Mouse (Mus musculus): Measurements from ENCODE around the gene Rfx5.
"Not testable (repeated sequence)": the region's sequence is repeated elsewhere in the genome, so short reads cannot be mapped to it uniquely, and the experiment has no call there.

Gene Rfx5

GRCm38 (mm10) chr3:94936147-94936546 lies 17.7 kb upstream of the Rfx5 start:
- not testable (repeated sequence) for DNase-seq

GRCm38 (mm10) chr3:94937194-94937593 lies 16.7 kb upstream of the Rfx5 start:
- not testable (repeated sequence) for DNase-seq

DNA sequence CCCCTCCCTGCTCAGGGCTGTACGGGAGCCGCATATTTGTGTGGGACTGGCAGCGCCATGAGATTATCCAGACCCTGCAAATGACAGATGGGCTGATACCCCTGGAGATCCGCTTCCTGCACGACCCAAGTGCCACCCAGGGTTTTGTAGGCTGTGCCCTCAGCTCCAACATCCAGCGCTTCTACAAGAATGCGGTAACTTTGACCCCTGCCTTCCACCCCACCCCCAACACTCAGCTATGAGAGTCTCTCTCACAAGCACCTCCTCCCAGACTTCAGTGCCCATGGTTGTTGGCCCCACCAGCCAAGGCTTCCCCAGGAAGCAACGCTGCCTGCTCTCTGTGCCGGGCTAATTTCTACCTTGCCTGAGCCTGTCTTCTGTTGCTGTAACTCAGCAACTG lies 13.8 kb upstream of the Rfx5 start:
- peak; percentile 71 to 72 for DNase-seq

- not testable (repeated sequence) for DNase-seq
These were observed 11.5 kb upstream of the Rfx5 start for GRCm38 (mm10) chr3:94942211-94942967.

DNA sequence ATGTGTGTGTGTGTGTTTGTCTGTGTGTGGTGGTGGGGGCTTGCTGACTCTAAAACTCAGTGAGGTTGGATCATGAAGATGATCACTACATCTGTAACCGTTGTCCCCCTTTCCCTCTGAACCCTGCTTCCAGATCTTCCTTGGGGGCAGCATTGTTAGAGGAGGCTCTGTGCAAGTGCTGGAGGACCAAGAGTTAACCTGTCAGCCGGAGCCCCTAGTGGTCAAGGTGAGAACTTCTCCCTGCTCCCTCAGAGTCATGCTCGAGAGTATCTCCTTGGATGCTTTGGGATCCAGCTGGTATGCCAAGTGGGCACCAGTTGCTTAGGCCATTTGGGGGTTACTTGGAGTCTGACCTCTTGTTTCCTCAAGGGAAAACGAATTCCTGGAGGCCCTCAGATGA lies 10.2 kb upstream of the Rfx5 start:
- DNase-seq = peak in 1 of 2 experiments; percentile 55

GRCm38 (mm10) chr3:94948066-94948614 lies 5.7 kb upstream of the Rfx5 start:
- peak in 1 of 2 experiments; percentile 32 for DNase-seq

DNA sequence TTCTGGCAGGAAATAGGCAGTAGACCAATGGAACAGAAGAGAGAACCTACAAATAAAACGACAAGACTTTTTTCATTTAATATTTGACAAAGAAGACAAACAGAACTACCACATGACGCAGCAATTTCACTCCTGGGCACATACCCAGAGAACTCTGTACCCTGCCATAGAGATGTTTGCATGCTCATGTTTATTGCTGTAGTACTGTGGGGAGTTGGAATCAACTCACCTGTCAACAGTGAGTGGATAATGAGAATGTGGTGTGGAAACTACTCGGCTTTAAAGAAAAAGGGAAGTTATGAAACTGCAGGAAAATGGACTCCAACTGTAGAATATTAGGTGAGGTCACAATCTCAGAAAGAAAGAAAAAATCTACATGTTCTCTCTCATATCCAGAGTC lies 4.2 kb upstream of the Rfx5 start:
- DNase-seq = peak; percentile 71 to 81

GRCm38 (mm10) chr3:94952806-94953205 lies 1.1 kb upstream of the Rfx5 start:
- DNase-seq = peak; percentile 67 to 68

GRCm38 (mm10) chr3:94953384-94953763 lies 501 bp upstream of the Rfx5 start:
- DNase-seq = no peak

DNA sequence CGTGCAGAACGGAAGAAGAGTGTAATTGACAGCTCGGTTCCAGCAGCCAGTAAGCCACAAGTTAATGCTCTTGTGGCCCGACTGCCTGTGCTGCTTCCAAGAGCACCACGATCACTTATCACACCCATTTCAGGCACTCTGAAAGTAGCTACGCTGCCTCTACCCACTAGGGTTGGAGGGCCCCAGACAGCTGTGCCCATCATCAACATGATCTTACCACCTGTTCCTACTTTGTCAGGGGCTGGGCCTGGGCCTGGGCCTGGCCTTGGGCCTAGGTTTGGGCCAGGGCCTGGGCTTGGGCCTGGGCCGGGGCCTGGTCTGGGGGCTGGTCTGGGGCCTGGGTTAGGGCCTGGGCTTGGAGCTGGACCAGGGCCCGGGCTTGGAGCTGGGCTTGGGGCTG lies 4.4 kb downstream of the Rfx5 start:
- no peak for DNase-seq

- DNase-seq = no peak
These were observed 6.0 kb downstream of the Rfx5 start for GRCm38 (mm10) chr3:94959871-94960270.

GRCm38 (mm10) chr3:94960322-94960721 lies 6.4 kb downstream of the Rfx5 start:
- no peak for DNase-seq

DNA sequence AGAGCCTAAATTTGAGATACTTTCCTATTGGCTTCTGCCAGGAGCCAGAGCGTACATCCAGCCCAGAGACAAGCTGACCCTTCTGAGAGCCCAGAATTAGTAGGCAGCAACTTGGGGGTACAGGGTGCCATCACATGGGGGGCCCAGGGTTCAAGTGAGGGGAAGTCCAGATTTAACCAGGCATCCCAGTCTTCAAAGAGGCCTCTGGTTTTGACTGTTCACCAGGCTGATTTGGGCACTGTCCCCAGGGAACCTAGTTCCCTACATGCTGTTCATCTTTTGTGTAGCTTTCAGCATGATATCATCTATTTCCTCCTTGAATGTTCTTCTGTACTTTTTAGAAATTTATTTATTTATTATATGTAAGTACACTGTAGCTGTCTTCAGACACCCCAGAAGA lies 11.1 kb downstream of the Rfx5 start:
- DNase-seq = no peak

DNA sequence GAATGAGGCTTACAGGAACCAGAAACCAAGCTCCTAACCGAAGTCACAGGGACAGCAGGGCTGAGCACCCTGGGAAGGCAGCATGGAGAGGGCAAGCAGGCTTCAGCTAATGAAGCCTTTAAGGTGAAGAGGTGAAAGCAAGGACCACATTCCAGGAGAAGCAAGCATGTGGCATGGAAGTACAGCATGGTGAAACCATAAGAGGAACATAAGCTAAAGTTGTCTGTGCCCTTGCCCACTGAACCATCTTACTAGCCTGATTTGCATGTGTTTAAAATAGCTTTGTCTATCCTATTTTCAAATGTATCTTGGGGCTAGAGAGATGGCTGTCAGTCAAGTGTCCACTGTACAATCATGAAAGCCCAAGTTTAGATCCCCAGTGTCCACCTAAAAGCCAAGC lies 12.0 kb downstream of the Rfx5 start:
- DNase-seq = no peak

GRCm38 (mm10) chr3:94972552-94972951 lies 18.7 kb downstream of the Rfx5 start:
- DNase-seq = no peak

GRCm38 (mm10) chr3:94973620-94974019 lies 19.7 kb downstream of the Rfx5 start:
- DNase-seq = no peak

GRCm38 (mm10) chr3:94974026-94974527 lies 20.2 kb downstream of the Rfx5 start:
- peak in 1 of 2 experiments; percentile 30 for DNase-seq

DNA sequence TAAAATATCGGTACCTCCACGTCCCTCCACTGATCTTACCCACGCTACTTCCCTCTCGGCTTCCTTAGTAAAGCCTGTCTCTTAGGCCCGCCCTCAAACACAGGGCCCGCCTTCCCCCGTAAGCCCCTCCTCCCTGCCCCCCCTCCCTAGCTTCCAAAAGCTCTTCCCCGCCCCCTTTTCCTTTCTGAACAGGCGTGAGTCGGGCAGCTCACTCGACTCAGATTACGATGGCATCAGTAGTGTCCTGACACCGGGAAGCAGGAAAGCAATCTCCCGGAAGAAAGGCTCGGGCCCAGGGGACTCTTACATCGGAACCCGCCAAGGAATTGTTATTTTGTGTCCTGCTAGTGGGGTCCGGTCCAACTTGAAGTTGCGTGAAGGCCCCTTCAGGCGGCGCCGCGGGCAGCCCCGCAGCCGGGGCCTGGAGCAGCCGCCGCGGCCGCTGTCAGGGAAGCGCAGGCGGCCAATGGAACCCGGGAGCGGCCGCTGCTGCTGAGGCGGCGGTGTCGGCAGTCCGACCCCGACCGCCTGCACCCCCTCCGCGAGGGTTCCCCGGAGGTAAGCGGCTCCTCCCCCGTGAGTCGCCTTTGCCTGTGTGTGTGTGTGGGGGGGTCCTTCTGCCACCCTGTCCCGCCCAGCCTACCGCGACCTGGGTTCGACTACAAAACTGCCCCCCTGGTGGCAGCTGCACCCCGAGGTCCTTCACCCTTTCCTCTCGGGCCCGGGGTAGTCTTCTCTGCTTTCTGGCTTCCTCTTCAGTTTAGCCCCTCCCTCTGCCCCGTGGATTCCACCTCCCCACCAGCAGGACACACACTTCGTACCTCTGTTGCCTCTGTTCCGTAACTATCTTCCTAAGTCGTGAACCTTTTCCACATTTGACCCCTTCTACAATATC lies 20.9 kb downstream of the Rfx5 start, which contains the start of gene Pi4kb:
TSS of gene Pi4kb (plus strand) at position 204 of the 895 bp plus-strand sequence.
- DNase-seq = peak; percentile 89 to 92

DNA sequence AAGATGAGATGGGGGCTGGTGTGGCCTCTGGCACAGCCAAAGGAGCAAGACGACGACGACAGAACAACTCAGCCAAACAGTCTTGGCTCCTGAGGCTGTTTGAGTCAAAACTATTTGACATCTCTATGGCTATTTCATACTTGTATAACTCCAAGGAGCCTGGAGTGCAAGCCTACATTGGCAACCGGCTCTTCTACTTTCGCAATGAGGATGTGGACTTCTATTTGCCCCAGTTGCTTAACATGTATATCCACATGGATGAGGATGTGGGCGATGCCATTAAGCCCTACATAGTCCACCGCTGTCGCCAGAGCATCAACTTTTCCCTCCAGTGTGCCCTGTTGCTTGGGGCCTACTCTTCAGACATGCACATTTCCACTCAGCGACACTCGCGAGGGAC lies 30.4 kb downstream of the Rfx5 start:
- no peak for DNase-seq

- no peak for DNase-seq
These were observed 31.6 kb downstream of the Rfx5 start for GRCm38 (mm10) chr3:94985513-94985912.

DNA sequence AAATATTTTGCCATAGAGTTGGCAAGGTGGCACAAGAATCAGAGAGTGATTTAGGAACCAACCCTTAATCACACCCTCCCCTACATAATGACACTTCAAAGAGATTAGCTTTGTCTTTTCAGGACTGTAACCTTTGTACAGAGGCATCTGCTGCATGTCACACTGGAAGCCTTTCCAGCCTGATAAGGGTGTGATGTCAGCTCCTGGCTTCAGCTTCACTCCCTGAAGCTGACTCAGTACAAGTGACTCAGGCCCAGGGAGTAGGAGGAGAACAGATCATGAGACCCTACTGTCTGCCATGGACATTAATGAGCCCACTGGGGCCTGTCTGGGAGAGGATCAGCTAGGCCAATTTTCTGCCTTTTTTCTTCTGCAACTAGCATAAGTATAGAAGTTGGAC lies 33.7 kb downstream of the Rfx5 start:
- DNase-seq = peak; percentile 43 to 58

GRCm38 (mm10) chr3:94989159-94989761 lies 35.4 kb downstream of the Rfx5 start:
- DNase-seq = peak in 1 of 2 experiments; percentile 12

DNA sequence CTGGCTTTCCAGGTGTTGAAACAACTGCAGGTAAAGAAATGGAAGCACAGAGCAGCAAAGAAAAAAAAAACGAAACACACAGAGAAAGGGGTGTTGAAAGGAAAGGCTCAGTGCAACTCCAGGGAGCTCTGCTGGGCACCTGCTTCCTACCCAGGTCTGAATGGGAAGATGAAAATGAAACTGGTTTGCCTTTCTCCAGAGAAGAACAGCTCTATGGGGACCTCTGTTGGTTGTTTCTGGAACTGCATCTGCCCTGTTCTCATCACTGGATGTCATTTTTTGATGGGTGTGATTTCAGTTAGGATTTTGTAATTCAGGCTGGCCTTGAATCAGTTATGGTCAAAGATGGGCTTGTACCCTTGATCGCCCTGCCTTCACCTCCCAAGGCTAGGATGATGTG lies 43.1 kb downstream of the Rfx5 start:
- DNase-seq = peak; percentile 76 to 93

All from kidney, postnatal 36 days (tissue).